Mouse (Mus musculus) spleen, postnatal 0 days (tissue): ENCODE measurements around the gene Lonp2. TPM values are rescaled to one million over a fixed set of nuclear protein-coding genes. Genes with fewer than 3 reads are reported as not detected.

Source experiments
- polyA plus RNA-seq: library from polyadenylated mRNA; unstranded; fragments of >200 nt; fragmentation: Nextera tagmentation; extraction: Ambion mirVana; gene quantifications from 2 replicates; pipeline ENCODE4 v1.2.1, GENCODE M21; 2015

The Lonp2 gene
- 24.9 and 27.0 TPM in 2 replicates for polyA plus RNA-seq

DNA sequence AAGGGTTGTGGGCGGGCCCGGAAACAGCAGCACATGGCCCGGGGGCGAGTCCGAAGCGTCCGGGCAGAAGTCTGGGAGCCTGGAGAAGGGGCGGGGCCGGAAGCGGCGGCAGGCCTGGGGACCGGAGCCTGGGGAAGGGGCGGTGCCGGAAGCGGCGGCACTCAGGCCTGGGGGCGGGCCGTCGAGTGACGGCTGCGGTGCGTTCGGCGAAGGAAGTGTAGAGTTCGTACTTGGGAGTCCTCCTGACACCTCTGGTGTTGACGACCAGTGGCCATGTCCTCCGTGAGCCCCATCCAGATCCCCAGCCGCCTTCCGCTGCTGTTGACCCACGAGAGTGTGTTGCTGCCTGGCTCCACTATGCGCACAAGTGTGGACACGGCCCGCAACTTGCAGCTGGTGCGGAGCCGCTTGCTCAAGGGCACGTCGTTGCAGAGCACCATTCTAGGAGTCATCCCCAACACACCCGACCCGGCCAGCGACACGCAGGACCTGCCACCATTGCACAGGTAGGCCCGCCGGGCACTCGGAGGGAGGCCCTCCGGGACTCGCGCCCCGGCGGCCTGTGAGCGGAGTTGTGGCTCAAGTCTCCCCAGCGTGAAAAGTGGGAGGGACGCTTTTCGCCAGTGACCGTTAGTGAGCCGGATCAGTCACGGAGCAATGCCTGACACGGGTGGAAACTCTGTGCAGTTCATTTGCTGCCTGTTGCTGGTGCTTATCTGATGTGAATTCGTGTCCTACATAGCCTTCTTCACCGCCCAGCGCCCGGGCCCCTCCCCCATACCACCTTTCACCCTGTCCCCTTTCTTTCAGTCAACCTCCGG is at the start of gene Lonp2:
Gene Lonp2 (plus strand): TSS at position 133 of the 821 bp plus-strand sequence.

GRCm38 (mm10) chr8:86580458-86580857 is 43.4 kb upstream of the Lonp2 start, which contains the start of gene Abcc12:
Gene Abcc12, minus strand, starts transcription at chr8:86580686.

GRCm38 (mm10) chr8:86745221-86745934 is 121.5 kb downstream of the Lonp2 start, which contains the start of the genes Gm10638 and Siah1a:
Gene Gm10638, plus strand, starts transcription at chr8:86745699.
Gene Siah1a, minus strand, starts transcription at chr8:86745934.

Other genes starting within 250 kb of the Lonp2 start
- 0.06 and 0.07 TPM in 2 replicates for gene Abcc12, start 43.4 kb upstream of the Lonp2 start, polyA plus RNA-seq
- 3.5 and 4.3 TPM in 2 replicates for gene Gm10638, start 121.7 kb downstream of the Lonp2 start, polyA plus RNA-seq
- 22.2 and 26.8 TPM in 2 replicates for gene Siah1a, start 121.9 kb downstream of the Lonp2 start, polyA plus RNA-seq